Mouse (Mus musculus) adrenal gland (tissue): ENCODE data around the gene 4933427D14Rik.
"Not testable (repeated sequence)": the region's sequence is repeated elsewhere in the genome, so short reads cannot be mapped to it uniquely, and the experiment has no call there.

ENCODE experiments used
- intact Hi-C: fragments of 180-260 bp; cut with DNase I; formaldehyde crosslinking; loops from one replicate; pipeline ENCODE4 v1.15.1; 2025

4933427D14Rik gene

GRCm38 (mm10) chr11:72206341-72207203 lies 687 bp downstream of the 4933427D14Rik start, which contains the start of gene Gm43951:
Gm43951 (minus strand) TSS chr11:72206840.
- intact Hi-C loops: loop anchor here (5.0 kb wide), 1 partner anchor 154 kb away; no protein-coding TSS in a partner anchor

GRCm38 (mm10) chr11:72205256-72205655 lies 2.0 kb downstream of the 4933427D14Rik start:
- intact Hi-C loops: loop anchor here (5.0 kb wide), 1 partner anchor 153 kb away; no protein-coding TSS in a partner anchor

GRCm38 (mm10) chr11:72203440-72203839 lies 3.8 kb downstream of the 4933427D14Rik start:
- intact Hi-C loops: no loop called here

- intact Hi-C loops: no loop called here
Measured at GRCm38 (mm10) chr11:72196506-72196905, 10.8 kb downstream of the 4933427D14Rik start.

- intact Hi-C loops: no loop called here
Measured at GRCm38 (mm10) chr11:72194259-72194658, 13.0 kb downstream of the 4933427D14Rik start.

- intact Hi-C loops: no loop called here
Measured at GRCm38 (mm10) chr11:72190857-72191256, 16.4 kb downstream of the 4933427D14Rik start.

GRCm38 (mm10) chr11:72184252-72184651 lies 23.0 kb downstream of the 4933427D14Rik start:
- intact Hi-C loops: no loop called here

- intact Hi-C loops: no loop called here
Measured at GRCm38 (mm10) chr11:72181136-72181535, 26.1 kb downstream of the 4933427D14Rik start.

- intact Hi-C loops: no loop called here
Measured at GRCm38 (mm10) chr11:72180556-72180955, 26.7 kb downstream of the 4933427D14Rik start.

- intact Hi-C loops: no loop called here
Measured at GRCm38 (mm10) chr11:72176553-72176952, 30.7 kb downstream of the 4933427D14Rik start.

- intact Hi-C loops: no loop called here
Measured at GRCm38 (mm10) chr11:72175966-72176365, 31.3 kb downstream of the 4933427D14Rik start.

GRCm38 (mm10) chr11:72174721-72175120 lies 32.5 kb downstream of the 4933427D14Rik start:
- intact Hi-C loops: no loop called here

GRCm38 (mm10) chr11:72173506-72173905 lies 33.8 kb downstream of the 4933427D14Rik start:
- intact Hi-C loops: no loop called here

GRCm38 (mm10) chr11:72171906-72172305 lies 35.4 kb downstream of the 4933427D14Rik start:
- intact Hi-C loops: not testable (repeated sequence)

- intact Hi-C loops: no loop called here
Measured at GRCm38 (mm10) chr11:72169871-72170270, 37.4 kb downstream of the 4933427D14Rik start.

GRCm38 (mm10) chr11:72163198-72163597 lies 44.1 kb downstream of the 4933427D14Rik start:
- intact Hi-C loops: no loop called here

- intact Hi-C loops: no loop called here
Measured at GRCm38 (mm10) chr11:72156624-72157023, 50.6 kb downstream of the 4933427D14Rik start.

GRCm38 (mm10) chr11:72155981-72156428 lies 51.3 kb downstream of the 4933427D14Rik start:
- intact Hi-C loops: no loop called here

GRCm38 (mm10) chr11:72155186-72155980 lies 51.9 kb downstream of the 4933427D14Rik start:
- intact Hi-C loops: no loop called here

GRCm38 (mm10) chr11:72153122-72153862 lies 54.0 kb downstream of the 4933427D14Rik start:
- intact Hi-C loops: no loop called here

GRCm38 (mm10) chr11:72151120-72151519 lies 56.1 kb downstream of the 4933427D14Rik start:
- intact Hi-C loops: no loop called here
